Mouse (Mus musculus): ENCODE data around the gene Gm14408.
"Not testable (repeated sequence)": the region's sequence is repeated elsewhere in the genome, so short reads cannot be mapped to it uniquely, and the experiment has no call there.

GRCm38 (mm10) chr2:176830840-176831239 is at the start of gene Gm14408:
- not testable (repeated sequence) for TF ChIP-seq GATA1, TAL1 (IDR thresholded peaks at IDR 0.05; ENCODE audit: low read length)
